Mouse (Mus musculus) liver, adult (tissue): ENCODE data around the gene Mpig6b.

Source experiments
- GATA4 ChIP-seq: IDR thresholded peaks from 2 replicates; pipeline ENCODE4 v1.6.1; 2014; ENCODE audit warnings: mild to moderate bottlenecking, low read length; ENCODE audit not compliant: insufficient replicate concordance

Gene Mpig6b

GRCm38 (mm10) chr17:35044904-35045806 lies 20.8 kb downstream of the Mpig6b start:
- no peak for TF ChIP-seq GATA4

DNA sequence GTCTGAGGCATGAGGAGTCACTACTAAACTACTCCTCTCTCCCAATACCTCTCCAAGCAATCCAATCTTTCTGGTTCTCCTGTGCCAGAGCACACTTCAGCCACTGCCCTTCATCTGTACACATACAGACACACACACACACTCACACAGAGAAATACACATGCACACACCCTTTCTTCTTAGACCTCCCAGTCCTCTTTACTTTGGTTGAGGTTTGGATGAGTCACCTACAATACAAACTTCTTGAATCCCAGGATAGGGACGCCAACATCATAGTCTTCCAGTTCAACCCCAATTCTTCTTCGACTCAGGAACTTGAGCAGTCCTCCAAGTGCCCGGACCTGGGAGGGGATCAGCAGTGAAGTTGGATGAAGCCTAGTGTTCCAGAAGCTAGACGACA lies 22.2 kb downstream of the Mpig6b start:
- TF ChIP-seq GATA4 = no peak

DNA sequence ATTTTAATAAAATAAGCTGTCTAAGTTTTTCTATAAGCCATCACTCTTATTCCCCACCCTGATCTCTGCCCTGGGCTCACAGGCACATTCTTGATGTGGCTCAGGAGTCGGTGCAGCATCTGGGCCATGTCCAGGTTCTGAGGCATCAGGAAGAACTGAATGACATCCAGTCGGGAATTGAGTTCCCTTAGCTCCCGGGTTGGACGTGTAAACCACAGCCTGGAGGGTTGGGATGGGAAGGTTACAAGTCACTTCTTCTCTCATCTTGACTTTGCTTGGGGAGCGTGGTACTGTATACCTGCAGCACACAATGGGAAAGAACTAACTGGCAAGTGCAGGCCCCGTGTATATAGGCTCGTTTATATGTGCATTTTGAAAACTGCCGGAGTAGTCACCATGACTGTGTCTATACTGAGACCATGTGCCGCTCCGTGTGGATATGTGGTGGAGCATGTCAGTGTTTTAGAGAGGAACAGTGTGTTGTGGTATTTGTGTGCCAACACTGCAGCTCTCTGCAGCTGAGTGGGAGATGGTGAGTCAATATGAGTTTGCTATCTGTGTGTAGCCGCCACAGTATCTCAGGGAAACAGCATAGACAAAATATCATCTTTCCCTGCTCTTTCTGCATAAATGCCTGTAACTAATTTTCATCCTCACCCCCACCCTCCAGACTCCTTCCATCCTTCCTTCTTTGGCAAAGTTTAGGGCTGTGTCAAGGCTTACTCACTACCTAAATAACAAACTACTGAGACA lies 26.7 kb downstream of the Mpig6b start:
- no peak for TF ChIP-seq GATA4

DNA sequence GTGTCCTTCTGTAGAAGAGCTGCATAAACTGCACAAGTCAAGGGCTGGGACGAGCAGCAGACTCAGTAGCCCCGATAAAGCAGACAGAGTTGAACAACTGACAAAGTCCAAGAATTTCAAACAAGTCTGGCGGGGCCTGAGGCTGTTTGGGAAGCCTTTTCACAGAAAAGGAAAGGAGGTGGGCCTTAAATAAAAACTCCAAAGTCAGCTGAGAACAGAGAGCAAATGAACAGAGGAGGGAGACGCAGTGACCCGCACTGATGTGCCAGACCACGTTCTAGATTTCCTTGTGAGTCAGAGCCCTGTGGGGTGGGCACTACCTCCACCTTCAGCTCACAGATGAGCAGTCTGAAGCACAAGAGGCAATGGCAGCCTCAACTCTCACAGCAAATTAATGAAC lies 31.1 kb downstream of the Mpig6b start:
- TF ChIP-seq GATA4 = no peak

GRCm38 (mm10) chr17:35032323-35032870 lies 33.6 kb downstream of the Mpig6b start:
- no peak for TF ChIP-seq GATA4

DNA sequence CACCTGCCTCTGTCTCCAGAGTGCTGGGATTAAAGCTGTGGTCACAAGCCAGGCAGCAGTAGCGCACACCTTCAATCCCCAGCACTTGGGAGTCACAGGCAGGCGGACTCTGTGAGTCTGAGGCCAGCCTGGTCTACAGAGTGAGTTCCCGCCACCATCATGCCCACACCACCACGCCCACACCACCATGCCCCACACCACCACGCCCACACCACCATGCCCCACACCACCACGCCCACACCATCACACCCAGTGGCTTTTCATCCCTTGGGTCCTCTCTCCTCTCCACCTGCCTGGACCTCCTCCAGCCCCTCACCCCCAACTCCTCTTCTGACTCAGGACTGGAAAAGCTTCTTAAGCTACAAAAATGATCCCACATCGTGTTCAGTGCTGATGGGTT lies 34.1 kb downstream of the Mpig6b start:
- TF ChIP-seq GATA4 = no peak

GRCm38 (mm10) chr17:35031272-35031671 lies 34.7 kb downstream of the Mpig6b start:
- no peak for TF ChIP-seq GATA4

DNA sequence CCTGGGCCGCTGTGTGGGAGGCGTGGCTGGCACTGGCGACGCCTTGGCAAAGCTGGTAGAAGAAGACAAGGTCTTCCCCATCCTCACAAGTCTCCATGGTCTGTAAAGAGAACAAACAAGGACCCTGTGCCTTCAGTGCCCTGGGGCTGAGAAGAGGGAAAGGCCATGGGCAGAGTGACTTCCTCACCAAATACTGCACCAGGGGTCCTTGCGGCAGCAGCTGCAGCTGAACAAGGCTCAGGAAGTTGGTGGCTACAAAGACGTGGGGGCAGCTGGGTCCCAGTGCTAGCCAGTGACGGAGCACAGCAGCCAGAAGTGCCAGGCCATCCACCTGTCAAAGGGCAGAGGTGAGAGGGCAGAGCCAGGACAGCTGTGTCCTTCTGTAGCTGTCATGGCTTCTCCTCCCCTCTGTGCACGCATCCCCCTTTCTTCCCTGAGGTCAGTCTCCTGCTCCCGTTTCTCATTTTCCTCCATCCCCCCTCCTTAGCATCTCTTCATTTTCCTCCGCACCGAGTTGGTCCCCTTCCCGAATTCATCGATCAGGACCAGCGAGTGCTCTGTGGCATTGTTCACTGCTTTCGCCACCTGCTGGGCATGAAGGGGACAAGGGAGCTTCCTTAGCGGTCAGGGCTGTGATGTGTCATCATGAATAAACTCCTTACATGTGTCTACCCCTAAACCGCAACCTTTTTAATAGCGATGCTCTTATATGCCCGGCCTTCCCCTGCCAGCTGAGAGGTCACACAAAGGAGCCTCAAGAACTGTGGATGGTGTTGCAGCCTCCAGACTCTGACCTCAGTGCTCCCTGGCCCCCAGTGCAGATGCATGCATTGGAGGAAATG lies 36.1 kb downstream of the Mpig6b start:
- TF ChIP-seq GATA4 = no peak

DNA sequence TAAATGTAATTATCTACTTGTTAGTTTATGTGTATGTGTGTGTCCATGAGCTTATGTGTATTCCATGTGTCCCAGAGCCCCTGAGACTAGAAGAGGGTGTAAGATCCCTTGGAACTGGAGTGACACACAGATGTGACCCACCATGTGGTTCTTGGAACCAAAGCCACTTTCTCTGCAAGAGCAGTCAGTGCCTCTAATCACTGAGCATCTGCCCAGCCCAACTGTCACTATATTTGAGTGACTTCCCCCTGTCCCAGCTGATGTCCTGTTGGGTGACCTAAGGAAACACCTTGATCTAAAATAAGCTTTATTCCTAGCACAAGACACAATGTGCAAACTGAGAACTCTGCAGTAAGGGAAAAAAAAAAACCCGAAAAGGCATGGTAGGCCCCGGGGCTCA lies 37.7 kb downstream of the Mpig6b start:
- no peak for TF ChIP-seq GATA4

- TF ChIP-seq GATA4 = no peak
These were observed 38.5 kb downstream of the Mpig6b start, which contains the start of gene Sapcd1 for GRCm38 (mm10) chr17:35027277-35028068. Gene Sapcd1, minus strand, starts transcription at chr17:35028016.

GRCm38 (mm10) chr17:35026206-35026605 lies 39.8 kb downstream of the Mpig6b start:
- TF ChIP-seq GATA4 = no peak

- TF ChIP-seq GATA4 = no peak
These were observed 41.1 kb downstream of the Mpig6b start for GRCm38 (mm10) chr17:35024691-35025488.

DNA sequence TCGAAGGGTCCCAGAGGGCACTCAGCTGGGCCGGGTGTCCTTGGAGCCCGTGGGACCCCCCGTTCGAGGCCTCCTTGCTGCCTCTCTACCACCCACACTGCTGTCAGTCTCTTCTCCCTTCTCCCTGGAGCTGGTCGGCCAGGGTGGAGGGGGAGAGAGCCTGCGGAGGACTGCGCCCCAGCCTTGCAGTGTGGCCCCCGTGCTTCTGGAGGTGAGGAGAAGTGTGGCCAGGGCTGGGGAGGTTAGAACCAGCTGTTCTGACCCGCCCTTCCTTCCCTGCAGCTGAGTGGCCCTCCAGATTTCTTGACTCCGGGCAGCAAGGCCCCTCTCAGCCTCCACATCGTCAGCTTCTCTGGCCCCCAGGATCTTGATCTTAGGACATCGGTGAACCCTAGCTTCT lies 41.7 kb downstream of the Mpig6b start:
- TF ChIP-seq GATA4 = no peak
